Mouse (Mus musculus): ENCODE measurements at regions not wholly inside any gene's neighbourhood (a gene's known extent, or its start where the extent isn't known, plus 50 kb on each side); places are given as distances from the start of the nearest gene placed in this dataset.

GRCm38 (mm10) chr1:105900158-105900557 is 90.0 kb upstream of the Zcchc2 start:
- no peak overlapping the region for H3K4me3 ChIP-seq (replicated peaks)
- H3K27me3 ChIP-seq (replicated peaks), result peaks cover 36% of the 10 kb centered on the region
- no peak for TF ChIP-seq FLI1 (IDR thresholded peaks at IDR 0.05; ENCODE audit: low read length)
- TF ChIP-seq GATA1 (IDR thresholded peaks at IDR 0.05; ENCODE audit: borderline replicate concordance, low read length), result no peak
- H3K36me3 ChIP-seq (replicated peaks; ENCODE audit: low read length), result no peaks in the 10 kb centered on the region
- H3K4me1 ChIP-seq, result no peaks in the 10 kb centered on the region
- peaks cover 7% of the 10 kb centered on the region for H3K9me3 ChIP-seq

- no peaks in the 10 kb centered on the region for H3K36me3 ChIP-seq (replicated peaks; ENCODE audit: low read length)
- H3K4me1 ChIP-seq, result peaks cover 6% of the 10 kb centered on the region
- no peak overlapping the region for H3K4me3 ChIP-seq (replicated peaks)
- peaks cover 33% of the 10 kb centered on the region for H3K27me3 ChIP-seq (replicated peaks)
- peaks cover 7% of the 10 kb centered on the region for H3K9me3 ChIP-seq
- no peak for TF ChIP-seq GATA1 (IDR thresholded peaks at IDR 0.05; ENCODE audit: borderline replicate concordance, low read length)
- TF ChIP-seq FLI1 (IDR thresholded peaks at IDR 0.05; ENCODE audit: low read length), result no peak
Observed at GRCm38 (mm10) chr1:105900920-105901319, 89.3 kb upstream of the Zcchc2 start.

- Histone ChIP-seq H3K4me3 (replicated peaks) (no peak overlapping the region), H3K36me3 (replicated peaks; ENCODE audit: low read length) (no peaks in the 10 kb centered on the region), H3K4me1 (peaks cover 14% of the 10 kb centered on the region), H3K9me3 (peaks cover 7% of the 10 kb centered on the region), H3K27me3 (replicated peaks) (peaks cover 33% of the 10 kb centered on the region)
- no peak for TF ChIP-seq GATA1 (IDR thresholded peaks at IDR 0.05; ENCODE audit: borderline replicate concordance, low read length)
- TF ChIP-seq FLI1 (IDR thresholded peaks at IDR 0.05; ENCODE audit: low read length), result no peak
Observed at GRCm38 (mm10) chr1:105903286-105904115, 86.7 kb upstream of the Zcchc2 start.

- Histone ChIP-seq H3K4me1 (peaks cover 14% of the 10 kb centered on the region), H3K9me3 (peaks cover 7% of the 10 kb centered on the region), H3K4me3 (replicated peaks) (no peak overlapping the region), H3K27me3 (replicated peaks) (peaks cover 25% of the 10 kb centered on the region), H3K36me3 (replicated peaks; ENCODE audit: low read length) (no peaks in the 10 kb centered on the region)
- no peak for TF ChIP-seq GATA1 (IDR thresholded peaks at IDR 0.05; ENCODE audit: borderline replicate concordance, low read length)
- TF ChIP-seq FLI1 (IDR thresholded peaks at IDR 0.05; ENCODE audit: low read length), result no peak
Observed at GRCm38 (mm10) chr1:105904737-105905136, 85.5 kb upstream of the Zcchc2 start.

GRCm38 (mm10) chr1:105905785-105906426 is 84.3 kb upstream of the Zcchc2 start:
- TF ChIP-seq FLI1 (IDR thresholded peaks at IDR 0.05; ENCODE audit: low read length) (no peak), GATA1 (IDR thresholded peaks at IDR 0.05; ENCODE audit: borderline replicate concordance, low read length) (no peak)
- Histone ChIP-seq H3K4me3 (replicated peaks) (no peak overlapping the region), H3K4me1 (peaks cover 14% of the 10 kb centered on the region), H3K36me3 (replicated peaks; ENCODE audit: low read length) (no peaks in the 10 kb centered on the region), H3K9me3 (peaks cover 7% of the 10 kb centered on the region), H3K27me3 (replicated peaks) (peaks cover 17% of the 10 kb centered on the region)

- TF ChIP-seq GATA1 (IDR thresholded peaks at IDR 0.05; ENCODE audit: borderline replicate concordance, low read length), result no peak
- TF ChIP-seq FLI1 (IDR thresholded peaks at IDR 0.05; ENCODE audit: low read length), result no peak
Observed at GRCm38 (mm10) chr1:105906427-105906798, 83.8 kb upstream of the Zcchc2 start.

GRCm38 (mm10) chr1:105908029-105908876 is 82.0 kb upstream of the Zcchc2 start:
- Histone ChIP-seq H3K36me3 (replicated peaks; ENCODE audit: low read length) (no peaks in the 10 kb centered on the region), H3K4me1 (peaks cover 14% of the 10 kb centered on the region), H3K4me3 (replicated peaks) (no peak overlapping the region), H3K27me3 (replicated peaks) (peaks cover 6% of the 10 kb centered on the region), H3K9me3 (peaks cover 7% of the 10 kb centered on the region)
- TF ChIP-seq FLI1 (IDR thresholded peaks at IDR 0.05; ENCODE audit: low read length), result no peak
- TF ChIP-seq GATA1 (IDR thresholded peaks at IDR 0.05; ENCODE audit: borderline replicate concordance, low read length), result no peak

More at GRCm38 (mm10) chr1:105906427-105906798, 83.8 kb upstream of the Zcchc2 start:
- Histone ChIP-seq H3K4me3 (replicated peaks) (no peak overlapping the region), H3K4me1 (peaks cover 14% of the 10 kb centered on the region), H3K36me3 (replicated peaks; ENCODE audit: low read length) (no peaks in the 10 kb centered on the region), H3K9me3 (peaks cover 7% of the 10 kb centered on the region), H3K27me3 (replicated peaks) (peaks cover 14% of the 10 kb centered on the region)

- Histone ChIP-seq H3K9me3 (peaks cover 7% of the 10 kb centered on the region), H3K4me1 (peaks cover 14% of the 10 kb centered on the region), H3K27me3 (replicated peaks) (peaks cover 4% of the 10 kb centered on the region), H3K36me3 (replicated peaks; ENCODE audit: low read length) (no peaks in the 10 kb centered on the region), H3K4me3 (replicated peaks) (no peak overlapping the region)
- TF ChIP-seq FLI1 (IDR thresholded peaks at IDR 0.05; ENCODE audit: low read length), result no peak
- TF ChIP-seq GATA1 (IDR thresholded peaks at IDR 0.05; ENCODE audit: borderline replicate concordance, low read length), result no peak
Observed at GRCm38 (mm10) chr1:105909121-105909520, 81.1 kb upstream of the Zcchc2 start.

- H3K4me1 ChIP-seq, result no peaks in the 10 kb centered on the region; the same call in 1 of the 2 replicates
- no peaks in the 10 kb centered on the region for H3K36me3 ChIP-seq (replicated peaks; ENCODE audit: low read length)
- no peak overlapping the region for H3K4me3 ChIP-seq (replicated peaks)
- H3K9me3 ChIP-seq, result no peaks in the 10 kb centered on the region
- TF ChIP-seq FLI1 (IDR thresholded peaks at IDR 0.05; ENCODE audit: low read length), result no peak
- TF ChIP-seq GATA1 (IDR thresholded peaks at IDR 0.05; ENCODE audit: borderline replicate concordance, low read length), result no peak
- peaks cover 8% of the 10 kb centered on the region for H3K27me3 ChIP-seq (replicated peaks)
Observed at GRCm38 (mm10) chr1:105911714-105912113, 78.5 kb upstream of the Zcchc2 start.

Data from megakaryocyte, embryonic 14.5 days (primary cell).